Mouse (Mus musculus) hindbrain, embryonic 13.5 days (tissue): ENCODE measurements around the gene Actn2. TPM values are rescaled to one million over a fixed set of nuclear protein-coding genes. Genes with fewer than 3 reads are reported as not detected.

Source experiments
- ATAC-seq: fragments of 200-750 bp; cut with Nextera tagmentation; 2 replicates; pipeline ENCODE4 v1.8.0; 2017; ENCODE audit warnings: moderate TSS enrichment; ENCODE audit not compliant: low FRiP score
- H3K27ac ChIP-seq: fragments of 300-500 bp; sonication (generic); 2 replicates; pipeline ENCODE4 v1.5.1; 2015; ENCODE audit warnings: inconsistent platforms, mild to moderate bottlenecking, moderate library complexity
- H3K27me3 ChIP-seq: fragments of 300-500 bp; sonication (generic); 2 replicates; pipeline ENCODE4 v1.6.1; 2015; ENCODE audit warnings: mild to moderate bottlenecking, inconsistent platforms
- H3K36me3 ChIP-seq: fragments of 300-500 bp; sonication (generic); 2 replicates; pipeline ENCODE4 v1.6.1; 2015; ENCODE audit warnings: mild to moderate bottlenecking, inconsistent platforms
- H3K4me1 ChIP-seq: fragments of 300-500 bp; sonication (generic); replicated peaks from 2 replicates; pipeline ENCODE4 v1.6.1; 2015; ENCODE audit warnings: inconsistent platforms
- H3K4me2 ChIP-seq: fragments of 300-500 bp; sonication (generic); 2 replicates; pipeline ENCODE4 v1.6.1; 2015; ENCODE audit warnings: inconsistent platforms, mild to moderate bottlenecking, moderate library complexity
- H3K4me3 ChIP-seq: fragments of 300-500 bp; sonication (generic); 2 replicates; pipeline ENCODE4 v1.5.1; 2015; ENCODE audit warnings: mild to moderate bottlenecking, inconsistent platforms
- H3K9ac ChIP-seq: fragments of 300-500 bp; sonication (generic); 2 replicates; pipeline ENCODE4 v1.6.1; 2015; ENCODE audit warnings: mild to moderate bottlenecking, inconsistent platforms
- H3K9me3 ChIP-seq: fragments of 300-500 bp; sonication (generic); 2 replicates; pipeline ENCODE4 v1.6.1; 2016; ENCODE audit warnings: inconsistent platforms
- WGBS: fragments of 180-500 bp; shearing (Covaris S2); methylation state at CpG from one replicate; pipeline ENCODE4 v1.1.7; 2015; 5-methylcytosine and 5-hydroxymethylcytosine counted together
- polyA plus RNA-seq: library from polyadenylated mRNA; unstranded; fragments of >200 nt; fragmentation: Nextera tagmentation; extraction: Ambion mirVana; gene quantifications from 2 replicates; pipeline ENCODE4 v1.2.1, GENCODE M21; 2015

Gene Actn2
- polyA plus RNA-seq, 1 experiment from 2014 or later, result 5.5 TPM

DNA sequence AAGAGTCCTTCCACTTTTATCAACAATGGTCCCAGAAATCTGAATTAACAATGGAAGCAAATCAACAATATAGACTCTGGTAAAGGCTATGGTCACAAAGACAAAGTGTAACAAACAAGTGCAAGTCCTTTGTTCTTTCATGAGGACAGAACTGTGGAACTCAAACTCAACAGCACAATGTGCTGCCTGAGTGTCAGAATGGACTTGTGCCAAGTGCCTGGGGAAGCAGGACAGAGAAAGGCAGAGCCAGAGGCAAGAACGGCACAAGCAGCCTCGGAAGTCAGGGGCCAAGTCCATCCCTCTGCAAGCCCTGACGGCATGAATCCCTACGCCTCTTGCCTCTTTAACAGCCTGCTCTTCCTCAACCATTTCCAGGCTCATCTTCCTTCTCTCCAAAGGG lies 96.6 kb downstream of the Actn2 start:
- no peaks in the 10 kb centered on the region for H3K4me1 ChIP-seq
- peaks cover 64% of the 10 kb centered on the region for H3K36me3 ChIP-seq
- H3K4me3 ChIP-seq, result no peak overlapping the region
- H3K9ac ChIP-seq, result no peak overlapping the region
- H3K27me3 ChIP-seq, result no peaks in the 10 kb centered on the region
- ATAC-seq, result no peak
- H3K4me2 ChIP-seq, result no peak overlapping the region
- no peak overlapping the region for H3K27ac ChIP-seq
- 74% methylated on average over 4 of the region's 4 CpGs for WGBS
- H3K9me3 ChIP-seq, result no peaks in the 10 kb centered on the region

DNA sequence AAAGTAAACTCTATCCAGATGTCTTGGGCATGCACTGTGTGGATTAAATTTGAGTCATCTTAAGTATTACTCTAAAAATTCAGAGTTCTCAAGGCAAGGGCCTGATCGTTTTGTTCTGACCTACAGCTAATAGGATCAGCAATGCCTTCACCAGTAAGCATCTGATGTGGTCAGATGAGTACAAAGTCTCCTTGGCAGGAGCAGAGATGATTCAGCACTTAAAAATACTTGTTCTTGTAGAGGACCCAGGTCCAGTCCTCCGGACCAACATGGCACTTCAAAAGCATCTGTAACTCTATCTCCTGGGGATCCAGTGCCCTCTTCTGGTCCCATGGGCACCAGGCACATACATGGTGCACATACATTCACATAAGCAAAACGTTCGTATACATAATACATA lies 108.4 kb downstream of the Actn2 start:
- Histone ChIP-seq H3K9me3 (no peaks in the 10 kb centered on the region), H3K36me3 (peaks cover 65% of the 10 kb centered on the region), H3K4me1 (no peaks in the 10 kb centered on the region), H3K4me2 (no peak overlapping the region), H3K27ac (no peak overlapping the region), H3K27me3 (no peaks in the 10 kb centered on the region), H3K4me3 (no peak overlapping the region), H3K9ac (no peak overlapping the region)
- 95% methylated on average over 4 of the region's 4 CpGs for WGBS
- ATAC-seq, result no peak

DNA sequence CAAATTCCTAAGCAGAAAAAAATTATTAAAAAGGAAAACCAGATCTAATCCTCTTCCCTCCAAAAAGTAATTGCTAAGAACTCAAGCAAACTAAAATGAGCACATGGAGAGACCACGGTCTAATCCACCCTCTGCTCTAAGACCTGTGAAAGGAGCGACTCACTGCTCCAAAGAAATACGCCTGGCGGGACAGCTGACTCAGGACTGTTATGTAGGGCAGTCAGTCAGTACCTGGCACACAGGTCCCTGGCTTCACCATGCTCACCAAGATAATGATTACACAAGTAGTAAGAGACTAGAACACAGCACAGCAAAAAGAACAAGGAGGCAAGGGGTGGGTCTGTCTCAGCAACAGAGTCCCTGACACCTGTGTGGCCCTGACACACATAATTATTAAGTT lies 112.3 kb downstream of the Actn2 start:
- Histone ChIP-seq H3K4me1 (no peaks in the 10 kb centered on the region), H3K9ac (no peak overlapping the region), H3K36me3 (peaks cover 64% of the 10 kb centered on the region), H3K27ac (no peak overlapping the region), H3K4me3 (no peak overlapping the region), H3K9me3 (no peaks in the 10 kb centered on the region), H3K27me3 (no peaks in the 10 kb centered on the region), H3K4me2 (no peak overlapping the region)
- no peak for ATAC-seq
- 96% methylated on average over 4 of the region's 4 CpGs for WGBS

DNA sequence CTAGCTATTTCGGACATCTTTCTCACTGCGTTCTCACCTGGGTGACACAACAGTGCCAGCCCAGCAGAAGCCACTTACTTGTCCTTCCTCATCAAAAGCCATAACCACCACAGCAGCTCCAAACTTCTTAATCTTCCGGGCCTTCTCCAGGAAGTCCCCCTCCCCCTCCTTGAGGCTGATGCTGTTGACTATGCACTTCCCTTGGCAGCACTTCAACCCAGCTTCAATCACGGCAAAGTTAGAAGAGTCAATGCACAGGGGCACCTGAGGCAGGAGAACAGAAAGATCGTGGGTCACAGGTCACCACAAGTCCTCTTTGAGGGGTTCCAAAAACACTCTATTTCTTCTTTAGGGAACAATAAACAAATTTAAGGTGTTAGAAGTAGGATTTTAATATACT lies 113.0 kb downstream of the Actn2 start:
- ATAC-seq, result no peak
- no peaks in the 10 kb centered on the region for H3K4me1 ChIP-seq
- peaks cover 59% of the 10 kb centered on the region for H3K36me3 ChIP-seq
- 88% methylated on average over 5 of the region's 5 CpGs for WGBS
- no peak overlapping the region for H3K9ac ChIP-seq
- no peaks in the 10 kb centered on the region for H3K9me3 ChIP-seq
- no peaks in the 10 kb centered on the region for H3K27me3 ChIP-seq
- no peak overlapping the region for H3K4me3 ChIP-seq
- no peak overlapping the region for H3K27ac ChIP-seq
- no peak overlapping the region for H3K4me2 ChIP-seq

Other genes starting within 250 kb of the Actn2 start
- gene Ryr2, start 233.8 kb downstream of the Actn2 start, polyA plus RNA-seq, result 2.2 and 2.5 TPM in 2 replicates
- gene Mtr, start 82.6 kb downstream of the Actn2 start, polyA plus RNA-seq, result 5.0 and 5.5 TPM in 2 replicates
- 12.5 and 12.8 TPM in 2 replicates for gene Heatr1, start 54.3 kb upstream of the Actn2 start, polyA plus RNA-seq
- 16.0 and 20.0 TPM in 2 replicates for gene Lgals8, start 124.2 kb upstream of the Actn2 start, polyA plus RNA-seq
- 0.93 and 1.6 TPM in 2 replicates for gene Edaradd, start 179.7 kb upstream of the Actn2 start, polyA plus RNA-seq
- gene Ero1lb, start 225.1 kb upstream of the Actn2 start, polyA plus RNA-seq, result 15.1 and 16.2 TPM in 2 replicates